Mouse (Mus musculus) MEL (cell line): ENCODE results near the gene Phf21b. TPM values are rescaled to one million over a fixed set of nuclear protein-coding genes. Genes with fewer than 3 reads are reported as not detected.

Experiments
- DNase-seq: peaks from one replicate; pipeline ENCODE4 v3.0.0; 2011; ENCODE audit warnings: low read depth, low spot score
- H3K27ac ChIP-seq: 2 replicates; pipeline ENCODE4 v1.5.1; 2012; ENCODE audit warnings: low read depth, mild to moderate bottlenecking, control low read depth, low read length, moderate library complexity; ENCODE audit not compliant: control insufficient read depth
- H3K27me3 ChIP-seq, 2 experiments: fragments of 150-350 bp in 1 of 2; sonication (generic) in 1 of 2; 2 replicates each; pipeline ENCODE4 v1.6.1; 2012; ENCODE audit warnings: low read length in 2 of 2, mild to moderate bottlenecking in 2 of 2, improper control_type of control experiment in 1 of 2, moderate library complexity in 1 of 2; ENCODE audit not compliant: insufficient read depth in 2 of 2, control insufficient read depth in 1 of 2
- H3K36me3 ChIP-seq, 2 experiments: 2 replicates each; pipeline ENCODE4 v1.6.1; 2012 to 2014; ENCODE audit warnings: low read length in 2 of 2, improper control_type of control experiment in 1 of 2, inconsistent platforms in 1 of 2, mild to moderate bottlenecking in 1 of 2; ENCODE audit not compliant: insufficient read depth in 2 of 2, control insufficient read depth in 1 of 2
- H3K4me1 ChIP-seq, 2 experiments: fragments of 150-350 bp in 1 of 2; sonication (generic) in 1 of 2; 2 replicates each; pipeline ENCODE4 v1.6.1; 2012; ENCODE audit warnings: low read length in 2 of 2, improper control_type of control experiment in 1 of 2, mild to moderate bottlenecking in 1 of 2; ENCODE audit not compliant: insufficient read depth in 2 of 2, control insufficient read depth in 1 of 2
- H3K4me3 ChIP-seq, 2 experiments: fragments of 150-350 bp in 1 of 2; sonication (generic) in 1 of 2; 2 replicates each; pipeline ENCODE4 v1.5.1; 2012; ENCODE audit warnings: low read depth in 2 of 2, low read length in 2 of 2, mild to moderate bottlenecking in 2 of 2, moderate library complexity in 2 of 2, control low read depth in 1 of 2, improper control_type of control experiment in 1 of 2; ENCODE audit not compliant: control insufficient read depth in 1 of 2, insufficient read depth in 1 of 2
- H3K79me2 ChIP-seq: 2 replicates; pipeline ENCODE4 v1.6.1; 2012; ENCODE audit warnings: mild to moderate bottlenecking, low read length, moderate library complexity; ENCODE audit not compliant: control insufficient read depth, poor library complexity, insufficient read depth
- H3K9ac ChIP-seq: 2 replicates; pipeline ENCODE4 v1.6.1; 2012; ENCODE audit warnings: low read depth, mild to moderate bottlenecking, control low read depth, low read length, moderate library complexity; ENCODE audit not compliant: control insufficient read depth, poor library complexity, severe bottlenecking
- H3K9me3 ChIP-seq: fragments of 150-350 bp; sonication (generic); replicated peaks from 2 replicates; pipeline ENCODE4 v1.6.1; 2012; ENCODE audit warnings: mild to moderate bottlenecking, low read length, improper control_type of control experiment, moderate library complexity; ENCODE audit not compliant: insufficient read depth
- BHLHE40 ChIP-seq: IDR thresholded peaks from 2 replicates; pipeline ENCODE4 v1.6.1; 2012; ENCODE audit warnings: low read depth, mild to moderate bottlenecking, inconsistent platforms, low read length, improper control_type of control experiment, borderline replicate concordance
- CHD1 ChIP-seq: IDR thresholded peaks from 2 replicates; pipeline ENCODE4 v1.6.1; 2012; ENCODE audit warnings: low read depth, mild to moderate bottlenecking, inconsistent platforms, low read length, improper control_type of control experiment
- CHD2 ChIP-seq: IDR thresholded peaks from 2 replicates; pipeline ENCODE4 v1.6.1; 2011; ENCODE audit warnings: low read length, improper control_type of control experiment
- E2F4 ChIP-seq: IDR thresholded peaks from 2 replicates; pipeline ENCODE4 v1.6.1; 2011; ENCODE audit warnings: low read depth, low read length, improper control_type of control experiment, borderline replicate concordance
- ETS1 ChIP-seq: IDR thresholded peaks from 2 replicates; pipeline ENCODE4 v1.6.1; 2012; ENCODE audit warnings: low read depth, mild to moderate bottlenecking, inconsistent platforms, low read length, improper control_type of control experiment, moderate library complexity
- JUND ChIP-seq: IDR thresholded peaks from 2 replicates; pipeline ENCODE4 v1.6.1; 2011; ENCODE audit warnings: low read depth, mild to moderate bottlenecking, improper control_type of control experiment, low read length
- MAFK ChIP-seq: IDR thresholded peaks from 2 replicates; pipeline ENCODE4 v1.6.1; 2011; ENCODE audit warnings: low read depth, mild to moderate bottlenecking, low read length, improper control_type of control experiment, borderline replicate concordance
- MAZ ChIP-seq: IDR thresholded peaks from 2 replicates; pipeline ENCODE4 v1.6.1; 2012; ENCODE audit warnings: low read depth, mild to moderate bottlenecking, inconsistent platforms, low read length, improper control_type of control experiment
- MEF2A ChIP-seq: IDR thresholded peaks from 2 replicates; pipeline ENCODE4 v1.6.1; 2014; ENCODE audit warnings: low read depth, mild to moderate bottlenecking, inconsistent platforms, low read length, improper control_type of control experiment; ENCODE audit not compliant: poor library complexity, insufficient replicate concordance, severe bottlenecking; ENCODE audit errors: extremely low read depth
- MXI1 ChIP-seq: IDR thresholded peaks from 2 replicates; pipeline ENCODE4 v1.6.1; 2011; ENCODE audit warnings: mild to moderate bottlenecking, low read depth, low read length, improper control_type of control experiment
- MYB ChIP-seq: IDR thresholded peaks from 2 replicates; pipeline ENCODE4 v1.6.1; 2011; ENCODE audit warnings: mild to moderate bottlenecking, low read depth, low read length, improper control_type of control experiment
- MYC ChIP-seq: IDR thresholded peaks from 2 replicates; pipeline ENCODE4 v1.6.1; 2011; ENCODE audit warnings: low read depth, mild to moderate bottlenecking, low read length, improper control_type of control experiment, moderate library complexity
- NELFE ChIP-seq: IDR thresholded peaks from 2 replicates; pipeline ENCODE4 v1.6.1; 2011; ENCODE audit warnings: low read depth, low read length, improper control_type of control experiment
- POLR2A ChIP-seq, 2 experiments: IDR thresholded peaks; 2 replicates each; pipeline ENCODE4 v1.6.1; 2011 to 2012; ENCODE audit warnings: low read length in 2 of 2, mild to moderate bottlenecking in 2 of 2, control low read depth in 1 of 2, improper control_type of control experiment in 1 of 2, low read depth in 1 of 2, moderate library complexity in 1 of 2; ENCODE audit not compliant: control insufficient read depth in 1 of 2, insufficient read depth in 1 of 2, poor library complexity in 1 of 2
- POLR2AphosphoS2 ChIP-seq: IDR thresholded peaks from 2 replicates; pipeline ENCODE4 v1.6.1; 2011; ENCODE audit warnings: low read length, improper control_type of control experiment
- SIN3A ChIP-seq: IDR thresholded peaks from 2 replicates; pipeline ENCODE4 v1.6.1; 2012; ENCODE audit warnings: low read length, improper control_type of control experiment, inconsistent platforms
- TAL1 ChIP-seq: IDR thresholded peaks from 2 replicates; pipeline ENCODE4 v1.6.1; 2012; ENCODE audit warnings: mild to moderate bottlenecking, inconsistent platforms, low read length, moderate library complexity, mixed read lengths
- TBP ChIP-seq: IDR thresholded peaks from 2 replicates; pipeline ENCODE4 v1.8.0; 2011; ENCODE audit warnings: low read depth, low read length, improper control_type of control experiment
- TCF12 ChIP-seq: IDR thresholded peaks from 2 replicates; pipeline ENCODE4 v1.6.1; 2014; ENCODE audit warnings: low read depth, mild to moderate bottlenecking, inconsistent platforms, low read length, improper control_type of control experiment, moderate library complexity
- UBTF ChIP-seq: IDR thresholded peaks from 2 replicates; pipeline ENCODE4 v1.6.1; 2012; ENCODE audit warnings: low read depth, mild to moderate bottlenecking, inconsistent platforms, low read length, improper control_type of control experiment, moderate library complexity, borderline replicate concordance; ENCODE audit not compliant: insufficient read depth
- USF1 ChIP-seq: IDR thresholded peaks from 2 replicates; pipeline ENCODE4 v1.6.1; 2014; ENCODE audit warnings: low read depth, mild to moderate bottlenecking, inconsistent platforms, low read length, improper control_type of control experiment, moderate library complexity
- USF2 ChIP-seq, 2 experiments: IDR thresholded peaks; 2 replicates each; pipeline ENCODE4 v1.6.1; 2011 to 2012; ENCODE audit warnings: improper control_type of control experiment in 2 of 2, low read length in 2 of 2, borderline replicate concordance in 1 of 2, inconsistent platforms in 1 of 2, low read depth in 1 of 2, mild to moderate bottlenecking in 1 of 2; ENCODE audit not compliant: insufficient read depth in 1 of 2
- polyA plus RNA-seq, 2 experiments: library from polyadenylated mRNA; stranded (reverse) in 1 of 2; unstranded in 1 of 2; fragments of >175 nt in 1 of 2; fragments of >200 nt in 1 of 2; gene quantifications; 2 replicates each; pipeline versions ENCODE4 v1.2.1 to v1.2.4; 2012; ENCODE audit warnings: low replicate concordance in 2 of 2, low read depth in 1 of 2; ENCODE audit not compliant: insufficient read length in 2 of 2, insufficient read depth in 1 of 2, missing spikeins in 1 of 2
- total RNA-seq: library from RNA; depleted of rRNA; stranded (reverse); fragments of 300-350 nt; gene quantifications from 2 replicates; pipeline ENCODE4 v1.2.3, GENCODE M21; 2012

Gene Phf21b
- total and polyA plus RNA-seq, 3 experiments = 4.7 to 14.7 TPM; not detected in 1

DNA sequence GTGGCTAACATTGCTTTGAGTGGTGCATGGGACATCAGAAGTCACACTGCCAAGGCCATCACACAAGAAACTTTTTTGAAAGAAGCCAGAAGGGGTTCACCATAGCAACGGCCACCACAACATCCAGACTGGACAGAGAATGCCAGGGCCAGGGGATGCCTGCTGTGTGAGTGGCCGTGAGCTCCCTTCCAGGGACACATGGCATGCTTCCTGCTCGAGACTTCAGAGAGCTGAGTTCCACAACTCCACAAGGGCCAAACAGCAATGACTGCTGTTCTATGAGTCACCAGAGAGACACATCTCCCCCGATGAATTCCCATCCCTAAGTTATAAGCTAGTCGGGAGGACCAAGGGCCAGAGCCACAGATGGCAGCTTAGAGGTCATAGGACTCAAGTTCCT lies 44.7 kb downstream of the Phf21b start:
- Histone ChIP-seq H3K9me3 (no peaks in the 10 kb centered on the region), H3K27me3 (no peaks in the 10 kb centered on the region), H3K79me2 (0 out of 2 replicates have a peak, but pooled peaks cover 2% of the 10 kb centered on the region), H3K4me1 (no peaks in the 10 kb centered on the region), H3K4me3 (no peak overlapping the region), H3K36me3 (no peaks in the 10 kb centered on the region), H3K27ac (no peak overlapping the region), H3K9ac (no peak overlapping the region)
- no peak for DNase-seq
- TF ChIP-seq NELFE (no peak), E2F4 (no peak), MEF2A (no peak), USF1 (no peak), ETS1 (no peak), MYB (no peak), TBP (no peak), TCF12 (no peak), POLR2AphosphoS2 (no peak), MAZ (no peak), MYC (no peak), CHD2 (no peak)

DNA sequence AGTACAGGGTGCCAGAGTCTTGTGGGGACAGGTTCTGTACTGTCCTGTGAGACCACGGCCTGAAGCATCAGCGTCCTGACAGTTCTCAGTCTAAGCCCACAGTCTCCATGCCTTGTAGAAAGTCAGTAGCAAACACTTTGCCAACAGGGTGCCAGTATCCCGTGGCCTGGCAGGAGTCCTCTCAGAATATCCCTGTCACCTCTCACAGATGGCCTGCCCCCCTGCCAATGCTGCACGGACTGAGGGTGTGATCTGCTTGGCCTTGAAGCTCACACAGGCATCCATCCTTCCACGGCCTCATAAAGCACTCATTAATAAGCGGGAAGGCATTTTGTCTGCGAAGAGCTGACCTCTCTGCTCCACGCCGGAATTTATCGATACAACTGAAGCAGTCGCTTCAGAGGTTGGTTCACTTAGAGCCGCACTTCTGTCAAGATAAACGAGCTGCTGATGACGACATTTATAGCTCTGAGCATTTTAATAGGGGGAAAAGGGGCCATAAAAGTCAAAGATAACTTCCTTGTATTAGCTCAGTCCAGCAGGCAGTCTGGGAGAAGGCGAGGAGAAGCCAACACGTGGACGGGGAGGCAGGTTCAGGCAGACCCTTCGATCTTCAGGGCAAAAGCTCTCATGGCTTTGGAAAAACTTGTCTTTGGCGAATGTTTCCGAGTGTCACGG lies 46.4 kb downstream of the Phf21b start:
- H3K9ac ChIP-seq = no peak overlapping the region
- no peak overlapping the region for H3K4me3 ChIP-seq
- DNase-seq = no peak
- H3K36me3 ChIP-seq = no peaks in the 10 kb centered on the region
- no peaks in the 10 kb centered on the region for H3K9me3 ChIP-seq
- H3K79me2 ChIP-seq = 0 out of 2 replicates have a peak, but pooled peaks cover 2% of the 10 kb centered on the region
- H3K27me3 ChIP-seq = no peaks in the 10 kb centered on the region
- no peak for TF ChIP-seq TCF12
- no peak for TF ChIP-seq MAFK
- no peak for TF ChIP-seq JUND
- TF ChIP-seq USF2 (IDR thresholded peaks at IDR 0.05; ENCODE audit: borderline replicate concordance in 1 of 2, insufficient read depth in 1 of 2, low read depth in 1 of 2, low read length in 2 of 2) = no peak
- no peak for TF ChIP-seq E2F4
- no peak for TF ChIP-seq SIN3A
- no peak for TF ChIP-seq CHD1
- no peak for TF ChIP-seq BHLHE40
- TF ChIP-seq MXI1 = no peak
- no peak for TF ChIP-seq USF1
- TF ChIP-seq NELFE = no peak
- TF ChIP-seq UBTF = no peak
- no peak for TF ChIP-seq ETS1
- TF ChIP-seq MYB = no peak
- no peak for TF ChIP-seq TAL1
- no peak for TF ChIP-seq POLR2A (IDR thresholded peaks at IDR 0.05; ENCODE audit: control insufficient read depth in 1 of 2, insufficient read depth in 1 of 2, low read depth in 1 of 2, low read length in 2 of 2, poor library complexity in 1 of 2)
- H3K4me1 ChIP-seq = no peaks in the 10 kb centered on the region
- no peak overlapping the region for H3K27ac ChIP-seq
